Mouse (Mus musculus): ENCODE data around the gene Tenm4.

- TF ChIP-seq CTCF (IDR thresholded peaks at IDR 0.05; ENCODE audit: extremely low read depth, insufficient read length, insufficient replicate concordance, low read depth, low read length) (no peak), POLR2A (IDR thresholded peaks at IDR 0.05; ENCODE audit: low read depth, low read length) (no peak)
These were observed 73.8 kb downstream of the Tenm4 start for GRCm38 (mm10) chr7:96244796-96245195.
